Mouse (Mus musculus): ENCODE results near the gene Hoxb4.

Gene Hoxb4

DNA sequence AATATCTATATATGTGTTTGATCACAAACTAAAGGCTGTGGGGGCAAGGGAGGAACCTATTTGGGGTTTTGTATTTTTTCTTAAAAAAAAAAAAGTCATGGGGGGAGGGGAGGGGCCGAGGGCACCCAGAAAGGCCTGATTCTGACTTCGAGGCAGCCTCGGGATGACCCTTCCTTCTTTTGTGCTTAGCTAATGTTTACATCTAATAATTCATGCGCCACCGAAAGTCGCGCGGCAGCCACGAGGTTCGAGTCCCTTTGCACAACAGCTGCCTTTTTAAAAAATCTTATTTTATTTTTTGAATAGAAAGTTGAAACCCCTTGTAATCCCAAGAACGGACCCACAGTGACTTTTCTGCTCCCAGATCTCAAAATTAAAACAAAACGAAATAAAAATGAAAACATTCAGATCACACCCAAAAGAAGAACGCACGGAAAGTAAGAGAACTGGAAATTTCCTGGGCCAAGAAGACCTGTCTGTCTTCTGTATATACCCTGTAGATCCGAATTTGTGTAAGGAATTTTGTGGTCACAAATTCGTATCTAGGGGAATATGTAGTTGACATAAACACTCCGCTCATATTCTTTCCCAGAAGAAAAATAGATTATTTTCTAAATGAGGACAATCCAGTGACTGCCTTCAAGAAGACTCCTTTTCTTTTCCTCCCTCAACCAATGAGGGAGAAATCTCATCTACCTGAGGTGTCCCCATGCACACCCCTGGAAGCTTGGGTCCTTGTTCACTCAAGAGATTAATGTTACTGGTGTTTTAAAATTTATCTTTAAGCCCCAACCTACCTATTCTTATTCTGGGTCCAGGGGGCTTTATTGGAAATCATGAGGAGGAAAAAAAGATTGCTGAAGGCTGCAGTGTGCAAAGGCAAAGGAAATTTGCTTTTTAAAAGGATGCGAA, 1.1 kb upstream of the Hoxb4 start:
- DNase-seq: no peak

DNA sequence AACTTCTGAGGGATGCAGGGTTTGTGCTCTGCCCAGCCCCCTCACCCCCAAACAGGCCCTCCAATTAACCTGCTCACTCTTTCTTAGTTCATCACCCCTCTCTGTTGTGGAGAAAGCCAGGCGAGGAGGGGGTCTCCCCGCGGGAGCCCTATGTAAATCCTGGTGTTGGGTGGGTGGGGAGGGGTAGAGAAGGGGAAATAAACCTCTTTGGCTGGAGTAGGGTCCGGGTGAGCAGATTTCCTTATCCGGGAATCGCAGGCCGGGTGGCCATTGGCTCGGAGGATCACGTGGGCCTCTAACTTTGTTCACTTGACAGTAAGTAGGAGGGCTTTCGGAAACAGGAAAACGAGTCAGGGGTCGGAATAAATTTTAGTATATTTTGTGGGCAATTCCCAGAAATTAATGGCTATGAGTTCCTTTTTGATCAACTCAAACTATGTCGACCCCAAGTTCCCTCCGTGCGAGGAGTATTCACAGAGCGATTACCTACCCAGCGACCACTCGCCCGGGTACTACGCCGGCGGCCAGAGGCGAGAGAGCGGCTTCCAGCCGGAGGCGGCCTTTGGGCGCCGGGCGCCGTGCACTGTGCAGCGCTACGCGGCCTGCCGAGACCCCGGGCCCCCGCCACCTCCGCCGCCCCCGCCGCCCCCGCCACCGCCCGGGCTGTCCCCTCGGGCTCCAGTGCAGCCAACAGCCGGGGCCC, 452 bp downstream of the Hoxb4 start:
- DNase-seq: no peak

DNA sequence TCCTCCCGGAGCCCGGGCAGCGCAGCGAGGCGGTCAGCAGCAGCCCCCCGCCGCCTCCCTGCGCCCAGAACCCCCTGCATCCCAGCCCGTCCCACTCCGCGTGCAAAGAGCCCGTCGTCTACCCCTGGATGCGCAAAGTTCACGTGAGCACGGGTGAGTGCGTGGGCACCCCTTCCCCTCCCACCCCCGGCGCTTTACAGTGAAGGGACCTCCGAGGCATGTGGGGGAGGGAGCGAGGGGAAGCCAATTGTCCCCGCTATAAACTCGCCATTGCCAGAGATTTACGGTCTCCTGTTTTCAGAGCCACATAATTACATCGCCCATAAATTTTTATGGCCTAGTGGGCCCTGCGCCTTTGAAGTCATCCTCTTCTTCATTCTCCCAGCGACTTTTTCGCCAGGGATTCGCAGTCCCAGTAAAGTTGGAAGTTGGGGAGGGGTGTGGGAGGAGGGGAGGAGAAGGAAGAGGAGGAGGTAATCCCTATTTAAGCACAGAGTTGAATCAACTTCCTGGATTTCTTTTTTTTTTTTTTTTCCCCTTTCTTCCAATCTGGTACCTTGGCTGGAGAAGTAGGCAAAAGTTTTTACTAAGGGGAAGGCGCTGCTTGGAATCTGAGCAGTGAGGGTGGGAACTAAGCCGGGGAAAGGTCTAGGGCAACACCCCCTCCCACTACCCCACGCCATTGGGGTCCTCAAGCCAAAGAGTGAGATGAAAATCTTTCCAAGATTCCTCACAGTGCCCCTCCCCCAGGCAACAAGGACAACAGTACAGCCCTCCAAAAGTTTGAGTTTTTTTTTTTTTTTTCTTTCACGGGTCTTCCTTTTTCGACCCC, 1.2 kb downstream of the Hoxb4 start:
- no peak for DNase-seq

DNA sequence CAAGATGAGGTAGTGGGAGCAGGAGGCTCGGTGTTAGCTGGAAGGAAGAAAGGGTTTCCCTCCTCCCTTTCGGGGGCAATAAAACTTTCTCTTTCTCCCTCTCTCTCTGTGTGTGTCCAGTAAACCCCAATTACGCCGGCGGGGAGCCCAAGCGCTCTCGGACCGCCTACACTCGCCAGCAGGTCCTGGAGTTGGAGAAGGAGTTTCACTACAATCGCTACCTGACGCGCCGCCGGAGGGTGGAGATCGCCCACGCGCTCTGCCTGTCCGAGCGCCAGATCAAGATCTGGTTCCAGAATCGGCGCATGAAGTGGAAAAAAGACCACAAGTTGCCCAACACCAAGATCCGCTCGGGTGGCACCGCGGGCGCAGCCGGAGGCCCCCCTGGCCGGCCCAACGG, 1.8 kb downstream of the Hoxb4 start:
- DNase-seq: no peak

DNA sequence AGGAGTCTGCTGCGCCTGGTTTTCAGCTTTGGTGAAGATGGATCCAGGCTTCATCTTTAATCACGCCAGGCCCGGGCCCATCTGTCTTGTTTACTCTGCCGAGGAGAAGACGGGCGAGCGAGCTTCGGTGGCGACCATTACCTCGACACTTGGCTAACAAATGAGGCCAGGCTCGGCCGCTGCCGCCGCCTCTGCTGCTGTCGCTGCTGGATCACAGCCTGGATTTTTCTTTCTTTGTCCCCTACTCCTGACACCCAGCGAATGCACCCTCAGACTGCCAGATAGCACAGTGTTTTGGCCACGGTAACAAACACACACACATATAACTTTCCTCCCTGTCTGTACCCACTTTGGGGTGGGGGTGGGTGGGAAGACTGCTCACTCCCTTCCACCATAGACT, 2.6 kb downstream of the Hoxb4 start:
- DNase-seq: no peak

DNA sequence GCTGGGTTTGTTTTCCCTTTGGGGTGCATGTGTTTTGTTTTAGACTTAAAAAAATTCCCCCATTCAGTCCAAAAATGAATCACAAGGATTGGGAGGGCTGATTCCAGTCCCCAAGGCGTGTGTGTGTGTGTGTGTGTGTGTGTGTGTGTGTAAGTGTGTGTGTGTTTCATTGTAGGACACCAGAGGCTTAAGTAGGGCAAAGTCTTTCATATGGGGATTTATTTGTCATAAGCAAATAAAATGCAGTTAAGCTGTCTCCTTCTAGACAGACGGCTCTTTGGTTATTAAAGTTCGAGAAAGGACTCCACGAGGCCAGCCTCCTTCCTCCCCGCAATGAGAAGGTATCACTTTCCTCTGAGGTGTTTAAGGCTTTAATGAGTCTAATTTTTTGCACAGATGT, 3.8 kb downstream of the Hoxb4 start:
- DNase-seq: no peak

DNA sequence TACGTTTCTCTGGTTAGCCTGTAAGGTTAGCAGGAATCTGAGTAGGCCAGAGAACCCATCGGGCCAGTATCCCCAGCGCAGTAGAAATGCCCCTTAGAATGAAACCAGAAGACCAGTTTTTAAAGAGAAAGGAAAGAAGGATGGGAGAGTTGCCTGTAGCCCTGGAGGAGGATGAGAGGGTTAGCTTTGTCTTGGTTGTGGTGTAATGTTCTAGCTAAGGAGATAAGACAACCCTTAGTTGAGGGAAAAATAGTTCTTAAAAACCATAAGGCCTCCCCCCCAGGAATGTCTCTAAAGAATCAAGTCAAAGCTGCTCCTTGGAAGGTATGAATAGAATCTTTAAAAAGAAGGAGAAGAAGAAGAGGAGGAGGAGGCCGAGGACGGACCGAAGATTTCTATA, 4.7 kb downstream of the Hoxb4 start:
- DNase-seq: no peak

DNA sequence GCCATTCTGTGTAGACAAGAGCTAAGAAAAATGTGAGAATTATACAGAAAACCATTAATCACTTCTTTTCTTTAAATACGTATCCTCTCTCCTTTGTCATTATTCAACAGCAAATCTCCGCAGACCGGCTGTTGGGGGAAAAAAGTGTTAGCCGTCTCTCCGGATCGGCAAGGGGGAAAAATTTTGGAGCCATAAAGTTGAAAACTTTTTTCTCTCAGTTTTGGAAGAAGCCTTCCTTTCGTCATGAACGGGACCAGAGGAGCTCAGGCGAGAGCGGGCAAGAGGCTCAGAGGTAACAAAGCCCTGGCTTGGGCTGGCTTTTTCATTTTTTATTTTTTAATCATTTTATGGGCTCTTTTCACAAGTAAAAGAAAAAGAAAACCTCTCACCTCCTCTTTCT, 5.1 kb downstream of the Hoxb4 start, which contains the start of gene Hoxb3:
Hoxb3 (plus strand) TSS at position 173 of the 400 bp plus-strand sequence.
- DNase-seq: no peak

DNA sequence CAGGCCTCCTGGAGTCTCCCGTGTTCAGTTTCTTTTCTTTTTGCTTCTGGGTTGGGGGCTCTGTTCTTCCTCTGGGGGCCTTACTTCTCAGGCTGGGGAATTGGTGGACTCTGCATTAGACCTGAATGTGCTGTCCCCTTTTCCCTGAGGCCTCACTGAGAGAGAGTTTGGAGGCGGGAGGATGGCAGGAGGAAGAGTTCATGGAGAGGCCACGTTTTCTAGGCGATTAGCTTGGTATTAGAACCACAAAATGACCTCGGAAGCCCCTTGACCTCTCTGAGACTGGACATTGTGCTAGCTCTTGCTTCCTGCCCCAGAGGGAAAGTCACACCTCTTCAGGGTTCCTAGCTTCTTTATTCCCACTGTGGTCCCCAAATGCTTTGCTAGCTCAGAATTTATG, 6.1 kb downstream of the Hoxb4 start:
- DNase-seq: no peak

DNA sequence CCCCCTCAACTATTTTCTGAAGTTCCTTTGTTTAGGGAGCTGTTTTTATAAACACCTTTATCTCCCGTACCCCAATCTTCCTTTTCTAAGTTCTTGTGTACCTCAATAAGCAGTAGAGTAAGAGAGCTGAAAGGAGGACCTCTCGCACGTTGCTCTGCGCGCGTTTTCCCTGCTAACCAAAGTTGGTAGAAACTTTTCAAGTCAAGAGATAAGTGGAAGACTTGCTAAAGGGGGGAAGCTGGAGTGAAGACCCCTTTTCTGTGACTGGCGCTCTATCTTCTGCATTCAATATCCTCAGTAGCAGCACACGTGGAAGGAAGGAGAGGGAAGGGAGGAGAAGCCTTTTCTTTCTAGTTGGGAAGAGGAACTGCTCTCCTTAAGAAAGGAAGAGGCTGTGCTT, 6.9 kb downstream of the Hoxb4 start:
- no peak for DNase-seq

DNA sequence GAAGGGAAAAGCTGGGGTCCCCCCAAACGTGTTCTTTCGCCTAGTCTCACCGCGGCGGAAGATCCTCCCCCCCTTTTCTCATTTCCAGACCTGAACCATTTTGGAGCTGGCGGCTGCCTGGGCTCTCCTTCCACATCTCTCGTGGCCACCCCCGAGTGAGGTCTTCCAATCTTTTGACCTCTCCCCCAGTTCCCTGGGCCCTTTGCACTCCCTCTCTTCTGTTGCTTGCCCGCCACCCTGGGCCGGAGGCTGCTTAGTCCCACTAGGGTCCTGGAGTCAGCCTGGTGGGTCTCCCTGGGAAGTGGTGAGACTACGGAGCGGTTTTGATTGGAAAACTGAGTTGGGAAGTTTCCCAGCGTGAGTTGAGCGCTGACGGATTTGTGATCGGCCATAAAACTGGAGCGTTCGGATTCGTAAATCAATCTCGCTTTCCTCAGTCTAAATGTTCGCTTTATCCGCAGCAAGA, 7.7 kb downstream of the Hoxb4 start:
- DNase-seq: no peak

DNA sequence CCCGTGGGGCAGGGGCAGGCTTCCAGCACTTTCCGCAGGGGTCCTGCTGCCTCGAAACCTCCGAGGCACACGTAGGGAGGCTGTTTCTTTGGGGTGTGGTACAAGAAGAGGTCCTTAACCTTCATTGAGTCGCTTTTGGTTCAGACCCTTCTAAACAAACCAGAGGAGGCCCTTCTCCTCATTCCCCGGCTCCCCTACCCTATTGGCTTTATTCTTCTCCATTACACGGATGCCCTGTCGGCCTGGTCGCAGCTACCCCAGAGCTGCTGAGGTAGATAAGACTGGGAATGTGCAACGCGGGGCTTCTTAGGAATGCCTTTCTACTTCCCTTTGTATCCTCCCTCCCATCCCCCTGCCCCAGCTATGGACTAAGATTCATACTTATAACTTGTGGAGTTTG, 8.6 kb downstream of the Hoxb4 start:
- no peak for DNase-seq

DNA sequence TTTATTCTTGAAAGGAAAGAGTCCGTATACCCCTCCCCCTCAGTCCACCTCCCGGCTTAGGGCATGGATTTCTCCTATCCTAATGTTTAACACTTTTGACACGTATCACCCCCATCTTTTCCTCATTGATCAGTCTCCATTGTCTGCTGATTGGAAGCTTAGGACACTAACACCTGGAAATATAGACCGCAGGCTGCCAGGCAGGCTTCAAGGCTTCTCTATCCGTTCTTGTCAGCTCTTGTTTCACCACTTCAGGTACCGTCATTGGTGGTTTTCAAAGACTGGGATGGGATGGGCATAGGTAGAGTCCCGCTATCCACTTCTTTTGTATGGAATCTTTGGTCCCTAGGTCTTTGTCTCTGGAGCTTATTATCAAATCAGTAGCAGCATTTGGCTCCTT, 9.1 kb downstream of the Hoxb4 start:
- DNase-seq: no peak

DNA sequence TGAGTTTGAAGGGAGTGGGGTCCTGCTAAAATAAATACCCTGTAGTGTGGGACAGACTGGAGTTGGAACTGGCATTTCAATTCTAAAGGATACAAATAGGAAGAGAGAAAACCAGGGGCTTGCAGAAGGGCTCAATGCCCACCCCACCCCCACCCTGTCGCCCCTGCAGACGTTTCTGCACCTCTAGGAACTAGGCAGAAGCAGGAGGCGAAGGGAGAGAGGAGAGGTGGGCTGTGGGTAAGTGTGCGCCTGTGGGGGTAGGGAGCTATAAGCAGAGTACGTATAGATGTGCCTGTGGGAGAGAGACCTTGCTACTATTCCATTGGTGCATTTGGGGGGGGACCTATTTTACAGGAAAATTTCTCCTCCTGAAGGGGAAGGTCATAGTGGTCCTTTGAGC, 9.7 kb downstream of the Hoxb4 start:
- DNase-seq: no peak

DNA sequence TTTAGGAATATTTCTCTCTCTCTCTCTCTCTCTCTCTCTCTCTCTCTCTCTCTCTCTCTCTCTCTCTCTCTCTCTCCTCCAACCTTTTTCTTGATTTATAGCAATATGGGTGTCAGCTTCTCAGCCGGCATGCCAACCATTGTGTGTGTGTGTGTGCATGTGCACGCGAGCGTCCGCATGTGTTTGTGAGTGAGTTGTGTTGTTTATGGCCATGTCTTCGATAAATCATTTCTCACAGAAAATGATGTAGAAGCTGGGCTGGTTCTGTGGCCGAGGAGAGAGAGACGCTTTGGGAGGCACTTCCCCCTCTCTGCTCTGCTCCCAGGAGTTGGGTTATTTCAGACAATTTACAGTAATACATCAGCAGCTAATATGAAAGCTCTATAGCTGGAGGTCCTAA, 10.5 kb downstream of the Hoxb4 start:
- DNase-seq: no peak

DNA sequence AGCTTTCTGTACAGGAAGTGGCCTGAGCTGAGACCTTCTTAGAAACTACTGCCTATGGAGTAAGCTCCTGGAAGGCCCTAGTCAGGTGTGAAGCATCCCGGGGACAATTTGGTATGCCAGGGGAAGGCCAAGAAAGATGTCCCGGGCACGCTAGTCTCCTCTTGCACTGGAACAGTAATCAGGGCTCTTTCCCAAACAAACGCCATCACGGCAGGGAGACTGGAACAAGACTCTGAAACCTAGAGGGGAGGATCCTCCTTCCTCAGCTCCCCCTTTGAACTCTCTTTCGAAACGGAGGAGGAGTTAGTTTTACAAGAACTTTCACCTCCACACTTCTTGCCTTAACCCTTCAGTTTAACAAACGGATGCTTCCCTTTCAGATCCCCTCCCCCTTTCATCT, 14.0 kb downstream of the Hoxb4 start:
- no peak for DNase-seq

DNA sequence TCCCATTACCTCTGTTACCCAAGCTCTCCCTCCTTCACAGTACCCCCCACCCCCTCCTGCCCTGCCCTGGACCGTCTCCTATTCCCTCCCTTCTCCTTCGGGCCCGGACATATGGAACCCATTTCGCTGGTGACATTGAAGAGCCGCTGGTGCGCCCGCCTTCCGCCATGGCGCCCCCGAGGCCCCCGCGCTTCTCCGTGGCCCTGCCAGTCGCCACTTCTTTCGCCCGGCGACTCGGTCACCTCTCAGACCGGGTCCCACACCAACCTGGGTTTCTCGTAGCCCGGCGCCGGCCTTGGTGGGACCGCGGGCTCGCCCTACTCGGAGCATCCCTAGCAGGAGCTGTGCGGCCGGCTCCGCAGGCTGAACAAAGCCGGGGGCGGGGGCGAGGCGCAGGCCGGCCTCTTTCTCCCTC, 14.6 kb downstream of the Hoxb4 start:
- DNase-seq: no peak

DNA sequence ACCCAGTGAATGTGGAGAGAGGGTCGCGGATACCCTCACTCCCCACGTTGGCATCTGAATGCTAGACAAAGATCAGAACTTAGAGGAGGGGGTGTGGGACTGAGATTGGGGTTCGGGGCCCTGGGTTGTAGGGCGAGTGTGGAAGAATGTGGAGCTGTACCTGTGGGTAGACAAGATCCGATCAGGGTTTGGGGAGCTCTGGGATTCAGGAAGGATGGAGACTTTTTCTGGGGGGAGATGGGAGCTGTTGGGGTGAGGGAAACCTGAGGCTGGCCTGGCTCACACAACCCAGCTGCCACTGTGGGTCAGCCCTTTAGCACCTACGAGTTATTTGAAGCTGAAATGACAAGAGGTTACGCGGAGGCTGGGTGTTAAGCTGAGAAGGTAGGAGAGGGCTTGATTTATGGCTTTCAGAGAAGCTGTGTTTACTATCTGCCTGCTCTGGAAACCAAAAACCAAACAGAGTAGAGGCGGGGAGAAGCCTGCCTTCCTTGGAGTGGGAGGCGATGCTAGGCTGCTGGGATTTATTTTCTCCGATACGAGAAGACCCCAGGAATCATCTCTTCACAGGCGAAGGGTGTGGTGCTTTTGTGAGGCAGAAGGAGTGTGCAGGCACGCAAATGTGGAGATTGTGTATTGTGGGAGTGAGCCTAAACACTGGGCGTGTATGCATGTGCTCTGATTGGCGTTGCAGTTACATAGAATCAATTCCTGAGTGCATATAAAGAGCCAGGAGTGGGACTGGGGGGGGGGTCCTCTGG, 15.4 kb downstream of the Hoxb4 start:
- no peak for DNase-seq

DNA sequence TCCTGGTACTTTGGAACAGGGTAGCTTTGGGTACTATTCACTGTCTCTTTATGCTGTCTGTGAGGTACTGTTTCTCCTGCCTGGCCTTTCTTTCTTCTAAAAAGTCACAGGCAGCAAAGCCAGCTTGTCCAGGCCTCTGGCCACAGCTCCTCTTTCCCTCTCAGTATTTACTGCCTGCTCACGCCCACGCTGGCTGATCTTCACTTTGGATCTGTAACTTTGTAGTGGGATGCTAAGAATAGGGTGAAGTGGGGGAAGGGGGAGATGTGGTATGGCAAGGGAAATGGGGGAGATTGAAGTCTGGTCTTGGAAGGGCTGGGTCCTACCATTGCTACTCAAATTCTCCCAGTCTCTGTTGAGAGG, 15.9 kb downstream of the Hoxb4 start:
- DNase-seq: no peak

DNA sequence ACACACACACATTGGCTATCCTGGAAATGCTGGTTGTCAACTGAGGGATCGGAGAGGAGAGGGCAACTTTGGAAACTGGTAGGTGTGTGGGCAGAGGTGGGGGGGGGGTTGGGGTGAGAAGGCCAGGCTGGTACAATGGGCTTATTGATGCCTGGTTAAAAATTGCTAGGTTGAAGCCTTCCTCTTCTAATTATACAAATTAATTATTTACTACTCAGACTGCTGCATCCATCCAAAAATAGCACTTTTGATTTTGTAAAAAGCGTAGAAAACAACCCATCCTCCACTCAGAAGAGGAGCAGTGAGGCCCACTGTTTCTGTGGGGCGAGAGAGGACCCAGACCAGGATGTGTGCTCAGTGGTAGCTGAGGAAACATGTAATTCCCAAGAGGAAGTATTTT, 16.9 kb downstream of the Hoxb4 start:
- no peak for DNase-seq

DNA sequence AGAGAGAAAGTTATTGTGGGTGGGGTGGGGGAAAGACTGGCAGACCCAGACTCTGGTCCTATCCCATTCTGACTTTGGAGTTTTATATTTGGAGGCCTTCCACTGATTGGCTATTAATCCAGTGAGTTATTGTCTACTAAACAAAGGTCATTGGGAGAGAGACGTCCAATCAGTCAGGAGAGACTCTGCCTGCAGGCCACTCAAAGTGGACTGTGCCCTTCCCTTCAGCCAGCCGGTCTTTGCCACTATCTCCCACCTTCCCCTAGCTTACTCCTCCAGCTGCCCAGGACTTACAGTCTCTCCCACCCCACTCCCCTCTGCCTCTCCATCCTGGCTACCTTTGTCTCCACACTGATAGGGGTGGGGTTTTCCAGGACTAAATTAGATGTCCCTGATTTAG, 18.5 kb downstream of the Hoxb4 start:
- DNase-seq: no peak

DNA sequence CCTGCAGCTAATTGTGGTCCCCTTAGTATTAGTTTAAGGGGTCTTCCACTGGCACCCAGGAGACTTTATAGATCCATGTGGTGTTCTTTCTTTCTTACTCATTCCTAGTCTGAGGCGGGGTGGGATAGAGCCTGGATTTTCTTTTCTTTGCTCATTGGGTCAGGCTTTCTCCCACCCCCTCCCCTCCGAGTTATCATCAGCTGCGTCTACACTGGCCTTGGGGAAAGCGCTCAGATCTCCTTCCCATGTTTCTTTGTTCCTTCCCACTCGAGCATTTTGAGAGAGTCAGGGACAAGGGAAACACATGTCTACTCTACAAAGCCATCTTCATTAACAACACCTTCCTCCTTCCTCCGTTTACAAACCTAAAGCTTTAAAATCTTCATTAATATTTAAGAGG, 19.0 kb downstream of the Hoxb4 start:
- no peak for DNase-seq

All from cerebellum, adult 18-20 months (tissue).